Mouse (Mus musculus): ENCODE results near the gene Lingo2. TPM values are rescaled to one million over a fixed set of nuclear protein-coding genes. Genes with fewer than 3 reads are reported as not detected.

Gene Lingo2
- polyA plus RNA-seq (2015; fragmentation: Nextera tagmentation; extraction: Ambion mirVana) = 0.30 and 0.45 TPM in 2 replicates

DNA sequence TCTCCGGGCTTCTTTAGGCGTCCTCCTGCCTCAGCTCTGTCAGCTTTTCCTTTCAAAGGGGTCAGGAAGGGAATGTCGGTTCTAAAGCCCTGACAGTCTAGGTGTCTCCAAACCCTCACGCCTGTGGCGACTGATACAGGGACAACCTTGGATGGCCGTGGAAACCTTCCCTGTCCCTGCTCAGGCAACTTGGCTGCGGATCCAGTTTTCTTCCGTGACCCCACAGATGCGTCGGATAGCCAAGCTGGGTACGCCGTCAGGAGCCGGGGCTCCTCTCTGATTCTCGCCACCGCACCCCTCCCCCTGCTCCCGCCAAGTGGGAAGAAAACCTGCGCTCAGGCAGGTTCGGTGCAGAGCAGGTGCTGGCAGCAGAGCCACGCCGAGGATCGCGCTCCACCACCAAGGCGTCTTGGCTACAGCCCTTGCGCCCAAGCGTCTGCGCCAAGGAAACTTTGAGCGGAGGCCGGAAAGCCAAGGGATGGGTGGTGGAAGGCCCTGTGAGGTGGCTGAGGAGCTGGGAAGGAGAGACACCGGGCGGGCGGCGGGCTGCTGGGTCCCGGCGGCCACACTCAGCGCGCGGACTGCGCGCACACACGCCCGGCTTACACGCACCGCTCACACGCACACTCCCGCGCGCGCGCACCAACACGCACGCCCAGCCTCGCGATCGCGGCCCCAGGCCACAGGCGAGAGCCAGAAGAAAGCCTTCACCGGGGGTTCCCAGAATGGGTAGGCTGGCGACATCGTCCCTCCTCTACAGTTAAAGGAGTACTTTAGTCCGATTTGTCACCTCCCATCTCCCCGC lies at the start of gene Lingo2:
Gene Lingo2, minus strand, starts transcription at position 598 of the 805 bp plus-strand sequence.
- no peak within 1 kb of the TSS for H3K27ac ChIP-seq (ENCODE audit: low read length)
- no peaks in the 10 kb centered on the region for H3K36me3 ChIP-seq (ENCODE audit: control insufficient read depth, insufficient read depth)
- H3K9me3 ChIP-seq (replicated peaks; ENCODE audit: control insufficient read depth, low read length) = no peaks in the 10 kb centered on the region
- under 1% methylated on average over 56 of the region's 61 CpGs for WGBS
- H3K4me2 ChIP-seq (ENCODE audit: low read depth, low read length) = peak within 1 kb of the TSS; percentile 85
- peaks cover 48% of the 10 kb centered on the region for H3K27me3 ChIP-seq (ENCODE audit: control insufficient read depth, insufficient read depth, low read length)
- H3K4me3 ChIP-seq (ENCODE audit: low read length) = peak within 1 kb of the TSS; percentile 57
- H3K4me1 ChIP-seq (ENCODE audit: control insufficient read depth, insufficient read depth, low read length) = peaks cover 13% of the 10 kb centered on the region
- peak within 1 kb of the TSS; percentile 28; the same call in 1 of the 2 replicates for H3K9ac ChIP-seq (ENCODE audit: low read length)
- ATAC-seq (replicated peaks; ENCODE audit: extremely low read depth, insufficient read depth, low FRiP score) = no peak; the same call in 1 of the 2 replicates

DNA sequence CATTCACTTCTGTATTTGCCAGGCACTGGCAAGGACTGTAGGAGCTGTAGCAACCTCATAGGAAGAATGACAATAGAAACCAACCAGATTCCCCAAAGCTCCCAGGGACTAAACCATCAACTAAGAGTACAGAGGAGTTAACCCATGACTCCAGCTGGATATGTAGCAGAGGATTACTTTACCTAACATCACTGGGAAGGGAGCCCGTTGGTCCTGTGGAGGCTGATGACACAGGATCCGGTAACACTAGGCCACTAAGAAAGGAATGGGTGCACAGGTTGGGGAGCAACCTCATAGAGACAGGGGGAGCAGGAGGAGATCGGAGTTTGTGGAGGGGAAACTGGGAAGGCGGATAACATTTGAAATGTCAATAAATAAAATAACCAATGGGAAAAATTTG lies 21.8 kb upstream of the Lingo2 start:
- H3K4me2 ChIP-seq (ENCODE audit: low read depth, low read length) = no peak overlapping the region
- no peaks in the 10 kb centered on the region for H3K36me3 ChIP-seq (ENCODE audit: control insufficient read depth, insufficient read depth)
- no peaks in the 10 kb centered on the region for H3K27me3 ChIP-seq (ENCODE audit: control insufficient read depth, insufficient read depth, low read length)
- H3K4me3 ChIP-seq (ENCODE audit: low read length) = no peak overlapping the region
- H3K4me1 ChIP-seq (ENCODE audit: control insufficient read depth, insufficient read depth, low read length) = no peaks in the 10 kb centered on the region
- H3K9ac ChIP-seq (ENCODE audit: low read length) = no peak overlapping the region
- no peaks in the 10 kb centered on the region for H3K9me3 ChIP-seq (replicated peaks; ENCODE audit: control insufficient read depth, low read length)
- no peak overlapping the region for H3K27ac ChIP-seq (ENCODE audit: low read length)
- WGBS = 78% methylated on average over 4 of the region's 4 CpGs
- no peak for ATAC-seq (replicated peaks; ENCODE audit: extremely low read depth, insufficient read depth, low FRiP score)

DNA sequence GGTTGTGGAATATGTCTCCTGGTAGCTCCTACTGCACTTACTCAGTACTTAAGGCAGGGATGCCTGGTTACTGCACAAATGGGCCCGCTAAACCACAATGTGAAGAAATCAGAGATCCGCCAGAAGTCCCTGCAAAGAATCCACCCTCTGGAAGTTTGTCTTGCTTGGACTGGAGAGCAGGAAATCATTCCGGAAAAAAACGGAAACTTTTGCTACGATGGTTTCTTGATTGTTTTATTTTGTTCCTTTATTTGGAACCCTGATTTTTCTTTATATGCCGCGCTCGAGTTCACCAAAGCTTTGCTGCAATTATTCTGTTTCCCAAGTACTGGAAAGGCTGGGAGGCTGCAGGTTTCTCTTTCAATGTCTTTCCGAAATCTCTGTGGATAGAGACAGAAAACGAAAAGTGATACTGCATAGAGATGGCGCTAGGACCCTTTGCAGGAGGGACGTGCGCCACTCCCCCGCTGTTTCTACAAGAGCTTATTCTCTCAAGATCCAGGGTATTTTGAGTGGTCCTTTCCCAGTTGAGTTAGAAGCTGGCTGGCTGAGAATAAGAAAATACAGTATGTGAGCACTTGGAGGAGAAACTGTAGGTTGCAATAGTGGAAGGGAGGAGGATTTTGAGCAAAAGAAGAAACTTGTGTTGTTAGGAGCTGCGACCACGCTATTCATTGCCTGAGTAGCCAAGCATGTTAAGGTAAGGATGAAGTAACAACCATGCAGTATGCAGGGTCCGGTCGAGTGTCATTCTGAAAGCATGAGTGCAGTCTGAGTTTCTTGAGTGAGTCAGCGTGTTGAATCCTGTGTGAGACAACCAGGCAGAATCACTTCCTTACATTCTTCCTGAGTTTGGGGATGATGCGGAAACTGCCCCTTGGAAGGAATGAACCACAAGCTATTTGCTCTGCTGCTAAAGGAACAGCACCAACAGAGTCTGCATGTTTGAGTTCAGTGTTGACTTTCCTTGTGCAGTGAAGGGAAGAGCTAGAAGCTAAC lies 1.2 kb upstream of the Lingo2 start:
- Histone ChIP-seq H3K27me3 (ENCODE audit: control insufficient read depth, insufficient read depth, low read length) (peaks cover 48% of the 10 kb centered on the region), H3K4me2 (ENCODE audit: low read depth, low read length) (peak overlapping the region; percentile 85), H3K9ac (ENCODE audit: low read length) (no peak overlapping the region), H3K4me3 (ENCODE audit: low read length) (peak overlapping the region; percentile 57), H3K36me3 (ENCODE audit: control insufficient read depth, insufficient read depth) (no peaks in the 10 kb centered on the region), H3K27ac (ENCODE audit: low read length) (no peak overlapping the region), H3K4me1 (ENCODE audit: control insufficient read depth, insufficient read depth, low read length) (peaks cover 13% of the 10 kb centered on the region), H3K9me3 (replicated peaks; ENCODE audit: control insufficient read depth, low read length) (no peaks in the 10 kb centered on the region)
- no peak for ATAC-seq (replicated peaks; ENCODE audit: extremely low read depth, insufficient read depth, low FRiP score)
- 10% methylated on average over 20 of the region's 20 CpGs for WGBS

DNA sequence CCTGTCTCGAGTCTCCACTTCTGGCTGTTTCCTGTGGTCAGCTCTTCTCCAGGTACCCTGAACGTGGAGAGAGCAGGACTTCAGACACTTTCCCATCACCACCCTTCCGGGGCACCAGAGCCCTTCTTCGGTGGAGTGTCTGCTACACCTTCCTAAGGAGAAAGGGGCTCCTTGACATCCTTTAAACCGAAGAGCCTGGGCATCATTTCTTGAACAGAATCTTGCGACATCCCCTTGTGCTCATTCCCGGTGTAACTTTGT lies 338 bp upstream of the Lingo2 start:
- Histone ChIP-seq H3K27ac (ENCODE audit: low read length) (no peak overlapping the region), H3K4me2 (ENCODE audit: low read depth, low read length) (peak overlapping the region; percentile 85), H3K4me1 (ENCODE audit: control insufficient read depth, insufficient read depth, low read length) (peaks cover 13% of the 10 kb centered on the region), H3K27me3 (ENCODE audit: control insufficient read depth, insufficient read depth, low read length) (peaks cover 48% of the 10 kb centered on the region), H3K9ac (ENCODE audit: low read length) (no peak overlapping the region), H3K4me3 (ENCODE audit: low read length) (peak overlapping the region; percentile 57), H3K9me3 (replicated peaks; ENCODE audit: control insufficient read depth, low read length) (no peaks in the 10 kb centered on the region), H3K36me3 (ENCODE audit: control insufficient read depth, insufficient read depth) (no peaks in the 10 kb centered on the region)
- no peak for ATAC-seq (replicated peaks; ENCODE audit: extremely low read depth, insufficient read depth, low FRiP score)
- under 1% methylated on average over 7 of the region's 7 CpGs for WGBS

DNA sequence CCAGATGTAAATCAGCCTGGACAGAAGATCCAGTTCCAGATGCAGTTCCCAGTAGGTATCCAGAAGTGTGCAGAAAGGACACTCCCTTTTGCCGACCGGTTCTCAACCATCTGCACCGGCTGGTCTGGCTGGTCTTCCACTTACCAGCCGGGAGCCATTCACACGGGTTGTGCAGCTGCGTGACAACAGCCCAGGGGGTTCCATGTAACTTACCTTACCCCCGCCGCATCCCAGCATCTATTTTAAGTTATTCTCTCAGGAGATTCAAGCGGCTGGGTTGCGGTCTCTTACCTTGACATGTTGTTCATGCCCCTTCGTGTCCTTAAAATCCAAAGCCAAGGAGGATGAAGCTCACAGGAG lies 777 bp downstream of the Lingo2 start:
- no peaks in the 10 kb centered on the region for H3K36me3 ChIP-seq (ENCODE audit: control insufficient read depth, insufficient read depth)
- no peaks in the 10 kb centered on the region for H3K9me3 ChIP-seq (replicated peaks; ENCODE audit: control insufficient read depth, low read length)
- no peak for ATAC-seq (replicated peaks; ENCODE audit: extremely low read depth, insufficient read depth, low FRiP score)
- H3K9ac ChIP-seq (ENCODE audit: low read length) = no peak overlapping the region
- H3K27me3 ChIP-seq (ENCODE audit: control insufficient read depth, insufficient read depth, low read length) = peaks cover 48% of the 10 kb centered on the region
- WGBS = 1% methylated on average over 11 of the region's 11 CpGs
- H3K4me2 ChIP-seq (ENCODE audit: low read depth, low read length) = peak overlapping the region; percentile 85
- no peak overlapping the region for H3K27ac ChIP-seq (ENCODE audit: low read length)
- H3K4me1 ChIP-seq (ENCODE audit: control insufficient read depth, insufficient read depth, low read length) = peaks cover 13% of the 10 kb centered on the region
- peak overlapping the region; percentile 57 for H3K4me3 ChIP-seq (ENCODE audit: low read length)

DNA sequence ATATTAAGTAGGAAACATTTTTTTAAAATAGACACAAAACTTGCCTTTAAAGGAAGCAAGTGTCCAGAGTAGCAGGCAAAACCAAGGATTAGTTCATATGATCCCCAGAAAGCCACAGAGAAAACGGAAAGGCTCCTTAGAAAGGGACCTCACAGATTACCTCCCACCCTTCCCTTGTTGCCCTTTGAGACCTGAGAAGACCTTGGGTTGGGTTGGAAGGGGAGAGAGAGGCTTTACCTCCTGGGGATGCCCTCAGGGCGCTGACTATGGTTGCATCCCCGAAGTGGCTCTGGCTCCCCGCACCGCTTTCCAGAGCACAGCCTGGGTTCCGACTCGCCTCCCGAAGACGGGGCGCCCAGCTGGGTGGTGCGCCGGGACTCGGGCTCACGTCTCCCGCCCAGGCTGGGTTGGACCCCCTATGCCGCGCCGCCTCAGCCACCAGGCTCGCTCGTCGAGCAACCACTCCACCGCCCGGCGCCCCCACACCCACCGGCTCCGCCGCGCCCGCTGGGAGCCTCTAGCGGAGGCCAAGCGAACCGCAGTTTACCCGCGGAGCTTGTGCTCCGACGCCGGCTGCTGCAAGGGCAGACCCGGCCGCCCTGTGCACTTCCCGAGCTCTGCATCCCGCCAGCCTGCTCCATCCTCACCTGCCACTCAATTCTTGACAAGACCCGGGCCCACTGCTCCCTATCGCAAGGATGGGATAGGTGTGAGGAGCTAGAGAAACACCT lies 1.4 kb downstream of the Lingo2 start:
- Histone ChIP-seq H3K27me3 (ENCODE audit: control insufficient read depth, insufficient read depth, low read length) (peaks cover 48% of the 10 kb centered on the region), H3K4me3 (ENCODE audit: low read length) (peak overlapping the region; percentile 57), H3K36me3 (ENCODE audit: control insufficient read depth, insufficient read depth) (no peaks in the 10 kb centered on the region), H3K9ac (ENCODE audit: low read length) (0 out of 2 replicates have a peak overlapping the region, but pooled peaks have one; percentile 30), H3K4me2 (ENCODE audit: low read depth, low read length) (peak overlapping the region; percentile 85), H3K27ac (ENCODE audit: low read length) (no peak overlapping the region), H3K4me1 (ENCODE audit: control insufficient read depth, insufficient read depth, low read length) (peaks cover 13% of the 10 kb centered on the region), H3K9me3 (replicated peaks; ENCODE audit: control insufficient read depth, low read length) (no peaks in the 10 kb centered on the region)
- WGBS = 1% methylated on average over 43 of the region's 43 CpGs
- ATAC-seq (replicated peaks; ENCODE audit: extremely low read depth, insufficient read depth, low FRiP score) = peak; percentile 82

DNA sequence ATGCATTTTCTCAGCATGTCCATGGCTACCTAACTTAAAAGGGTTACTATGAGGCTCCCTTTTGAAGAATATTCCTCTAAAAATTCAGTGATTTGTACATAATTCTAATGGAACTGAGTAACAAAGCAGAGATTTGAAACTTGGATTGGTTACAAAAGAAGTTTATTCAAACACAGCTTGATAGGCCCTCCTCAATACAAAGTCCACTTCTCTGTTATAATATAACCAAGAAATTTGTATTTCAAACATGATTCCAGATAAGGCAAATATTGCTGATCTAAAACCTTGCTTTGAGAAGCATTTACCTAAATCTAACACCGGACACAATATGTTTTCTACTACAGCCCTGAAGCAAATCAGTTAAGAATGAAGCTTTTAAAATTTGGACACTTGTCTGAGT lies 60.7 kb downstream of the Lingo2 start:
- ATAC-seq (replicated peaks; ENCODE audit: extremely low read depth, insufficient read depth, low FRiP score) = no peak

DNA sequence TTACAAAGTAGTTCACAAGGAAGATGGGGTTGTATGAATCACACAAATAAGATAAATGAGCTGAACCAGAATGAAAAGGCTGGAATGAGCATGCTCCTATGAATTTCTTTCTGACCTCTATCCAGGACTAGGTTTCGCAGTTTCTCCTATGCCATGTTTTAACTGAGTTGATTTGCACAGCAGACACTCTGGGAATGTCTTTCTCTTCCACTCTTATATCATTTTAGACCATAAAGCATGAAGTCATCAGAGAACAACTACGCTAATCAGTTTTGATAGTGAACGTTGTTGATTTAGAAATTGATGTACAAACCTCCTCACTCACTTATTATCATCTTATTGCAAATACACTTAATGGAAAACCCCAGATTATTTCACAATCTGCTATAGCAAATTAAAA lies 61.2 kb downstream of the Lingo2 start:
- Histone ChIP-seq H3K27me3 (ENCODE audit: control insufficient read depth, insufficient read depth, low read length) (no peaks in the 10 kb centered on the region), H3K27ac (ENCODE audit: low read length) (no peak overlapping the region), H3K4me2 (ENCODE audit: low read depth, low read length) (no peak overlapping the region), H3K9me3 (replicated peaks; ENCODE audit: control insufficient read depth, low read length) (no peaks in the 10 kb centered on the region; the same call in 1 of the 2 replicates), H3K9ac (ENCODE audit: low read length) (no peak overlapping the region), H3K4me3 (ENCODE audit: low read length) (no peak overlapping the region), H3K36me3 (ENCODE audit: control insufficient read depth, insufficient read depth) (no peaks in the 10 kb centered on the region), H3K4me1 (ENCODE audit: control insufficient read depth, insufficient read depth, low read length) (no peaks in the 10 kb centered on the region)
- ATAC-seq (replicated peaks; ENCODE audit: extremely low read depth, insufficient read depth, low FRiP score) = no peak
- 74% methylated on average over 3 of the region's 3 CpGs for WGBS

More for the DNA sequence above, 60.7 kb downstream of the Lingo2 start:
- H3K4me2 ChIP-seq (ENCODE audit: low read depth, low read length) = no peak overlapping the region
- H3K9ac ChIP-seq (ENCODE audit: low read length) = no peak overlapping the region
- H3K4me3 ChIP-seq (ENCODE audit: low read length) = no peak overlapping the region
- H3K27me3 ChIP-seq (ENCODE audit: control insufficient read depth, insufficient read depth, low read length) = no peaks in the 10 kb centered on the region
- 58% methylated on average over 1 of the region's 1 CpGs for WGBS
- no peaks in the 10 kb centered on the region for H3K36me3 ChIP-seq (ENCODE audit: control insufficient read depth, insufficient read depth)
- no peaks in the 10 kb centered on the region; the same call in 1 of the 2 replicates for H3K9me3 ChIP-seq (replicated peaks; ENCODE audit: control insufficient read depth, low read length)
- no peaks in the 10 kb centered on the region for H3K4me1 ChIP-seq (ENCODE audit: control insufficient read depth, insufficient read depth, low read length)
- H3K27ac ChIP-seq (ENCODE audit: low read length) = no peak overlapping the region
